Mouse (Mus musculus): Measurements from ENCODE around the gene Ankib1.

- no peak for TF ChIP-seq CTCF (IDR thresholded peaks at IDR 0.05; ENCODE audit: low read depth, low read length)
- no peak for TF ChIP-seq POLR2A (IDR thresholded peaks at IDR 0.05; ENCODE audit: insufficient read depth, low read length)
- TF ChIP-seq EP300 (IDR thresholded peaks at IDR 0.05; ENCODE audit: insufficient read depth, low read depth, low read length) = no peak
These were observed 145.6 kb downstream of the Ankib1 start, which contains the start of gene Gatad1 for GRCm38 (mm10) chr5:3657085-3657484.
